Mouse (Mus musculus) bone marrow macrophage, adult 2 months (primary cell): ENCODE measurements at regions not wholly inside any gene's neighbourhood (a gene's known extent, or its start where the extent isn't known, plus 50 kb on each side); places are given as distances from the start of the nearest gene placed in this dataset.

Experiments used
- H3K27ac ChIP-seq: 2 replicates; pipeline ENCODE4 v1.5.1; 2012; ENCODE audit warnings: low read depth, low read length; ENCODE audit not compliant: insufficient read depth
- H3K4me1 ChIP-seq: 2 replicates; pipeline ENCODE4 v1.6.1; 2012; ENCODE audit warnings: low read length; ENCODE audit not compliant: control insufficient read depth, insufficient read depth
- H3K4me3 ChIP-seq: 2 replicates; pipeline ENCODE4 v1.5.1; 2012; ENCODE audit warnings: mild to moderate bottlenecking, low read length, moderate library complexity; ENCODE audit not compliant: insufficient read depth
- CTCF ChIP-seq: IDR thresholded peaks from 2 replicates; pipeline ENCODE4 v1.5.1; 2012; ENCODE audit warnings: low read depth, mild to moderate bottlenecking, low read length, moderate library complexity
- POLR2A ChIP-seq: IDR thresholded peaks from 2 replicates; pipeline ENCODE4 v1.6.1; 2012; ENCODE audit warnings: mild to moderate bottlenecking, low read depth, low read length, borderline replicate concordance

DNA sequence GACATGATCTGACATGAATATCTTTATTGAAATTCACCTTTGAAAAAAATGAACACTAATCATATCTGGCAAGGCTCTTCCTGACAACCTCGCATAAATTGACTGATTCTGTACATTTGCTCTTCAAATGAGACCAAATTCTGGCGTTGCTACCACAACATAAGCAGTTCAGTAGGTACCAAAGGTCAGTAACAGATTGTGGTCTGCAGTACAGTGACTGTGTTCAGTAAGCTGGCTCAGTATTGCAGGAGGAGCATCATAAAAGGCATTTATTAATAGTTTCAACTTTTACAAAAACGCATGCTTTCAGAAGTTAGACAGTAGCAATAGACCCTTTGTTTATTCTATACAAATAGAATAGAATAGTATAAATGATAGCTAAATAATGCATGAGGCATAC lies 226.7 kb upstream of the Dab2 start:
- H3K27ac ChIP-seq = no peak overlapping the region
- H3K4me3 ChIP-seq = no peak overlapping the region
- peaks cover under 1% of the 10 kb centered on the region; the same call in 1 of the 2 replicates for H3K4me1 ChIP-seq
- no peak for TF ChIP-seq CTCF
- no peak for TF ChIP-seq POLR2A

DNA sequence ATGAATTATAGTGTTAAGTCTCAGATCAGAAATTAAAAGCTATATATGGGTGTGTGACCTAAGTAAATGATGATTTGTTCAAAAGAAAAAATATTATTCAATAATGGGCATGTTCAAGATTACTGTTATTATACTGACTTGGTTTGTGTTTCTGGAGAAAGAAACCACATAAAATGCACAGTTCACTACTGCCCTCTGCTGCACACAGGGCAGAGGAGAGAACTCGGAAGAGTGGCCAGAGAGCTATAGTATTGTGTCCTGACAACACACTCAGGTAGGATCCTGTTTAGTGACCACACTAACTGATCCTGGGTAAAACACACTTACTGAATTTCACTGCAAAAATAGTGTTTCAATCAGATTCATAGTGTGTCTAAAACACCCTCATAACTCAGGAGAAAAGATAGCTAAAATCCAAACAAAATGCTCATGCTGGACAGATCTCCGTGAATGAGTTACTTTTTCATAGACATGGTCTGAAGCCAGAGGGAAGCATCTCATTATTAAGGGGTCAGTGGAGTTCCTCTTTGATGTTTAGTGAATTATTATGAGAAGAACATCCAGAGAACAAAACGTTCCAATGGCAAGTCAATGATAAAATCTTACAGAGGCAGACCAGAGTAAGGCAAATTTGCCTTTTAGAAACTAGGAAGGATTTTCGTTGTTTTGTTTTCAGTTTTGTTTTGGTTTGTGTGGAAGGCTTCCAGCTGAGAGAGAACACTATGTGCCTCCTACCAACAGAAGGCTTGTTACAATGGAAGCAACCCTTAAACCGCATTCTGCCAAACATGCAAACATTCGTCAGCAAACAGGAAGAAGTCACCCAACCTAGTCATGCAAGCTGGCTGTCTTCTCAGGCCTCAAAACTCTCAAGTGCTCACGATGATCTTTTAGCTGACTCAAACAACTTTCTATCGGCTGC lies 218.6 kb upstream of the Dab2 start:
- peak; percentile 45 for TF ChIP-seq CTCF
- no peak for TF ChIP-seq POLR2A
- 0 out of 2 replicates have a peak overlapping the region, but pooled peaks have one; percentile 6 for H3K4me3 ChIP-seq
- H3K4me1 ChIP-seq = no peaks in the 10 kb centered on the region
- peak overlapping the region; percentile 2; the same call in 1 of the 2 replicates for H3K27ac ChIP-seq

DNA sequence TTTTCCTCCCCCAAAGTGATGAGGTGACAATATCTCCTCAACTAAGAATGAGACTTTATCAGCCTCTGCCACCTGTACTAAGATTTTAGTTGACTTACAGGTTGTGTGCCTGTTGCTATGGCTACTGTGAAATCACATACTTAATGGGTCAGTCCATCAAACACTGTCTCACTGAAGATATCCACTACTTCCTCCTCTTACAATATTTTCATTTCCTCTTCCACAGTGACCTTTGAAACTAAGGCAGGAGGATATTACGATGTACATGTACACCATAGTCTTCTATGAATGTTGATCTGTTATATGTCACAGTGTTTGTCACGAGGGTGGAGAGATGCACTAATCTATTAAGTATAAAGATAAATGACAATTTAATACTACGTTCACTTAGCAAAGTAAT lies 212.4 kb upstream of the Dab2 start:
- no peak for TF ChIP-seq CTCF
- H3K4me3 ChIP-seq = no peak overlapping the region
- no peaks in the 10 kb centered on the region for H3K4me1 ChIP-seq
- H3K27ac ChIP-seq = no peak overlapping the region

DNA sequence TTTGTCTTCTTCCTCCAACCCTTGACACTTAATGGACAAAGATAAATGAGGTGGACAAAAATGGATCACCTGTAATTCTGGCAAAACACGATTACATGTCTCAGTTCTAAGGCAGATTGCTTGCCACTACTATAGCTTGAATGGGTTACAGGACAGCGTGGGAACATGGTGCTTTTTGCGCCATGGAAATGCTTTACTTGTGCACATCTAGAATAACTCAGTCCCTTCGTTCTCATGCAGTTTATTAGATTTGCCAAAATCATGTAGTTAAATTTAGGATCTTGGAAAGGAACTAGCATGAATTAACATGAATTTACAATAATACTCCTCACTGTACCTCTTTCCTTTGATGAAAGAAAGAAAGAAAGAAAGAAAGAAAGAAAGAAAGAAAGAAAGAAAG lies 211.1 kb upstream of the Dab2 start:
- no peak overlapping the region for H3K4me3 ChIP-seq
- TF ChIP-seq POLR2A = no peak
- TF ChIP-seq CTCF = no peak
- no peak overlapping the region for H3K27ac ChIP-seq
- no peaks in the 10 kb centered on the region for H3K4me1 ChIP-seq

DNA sequence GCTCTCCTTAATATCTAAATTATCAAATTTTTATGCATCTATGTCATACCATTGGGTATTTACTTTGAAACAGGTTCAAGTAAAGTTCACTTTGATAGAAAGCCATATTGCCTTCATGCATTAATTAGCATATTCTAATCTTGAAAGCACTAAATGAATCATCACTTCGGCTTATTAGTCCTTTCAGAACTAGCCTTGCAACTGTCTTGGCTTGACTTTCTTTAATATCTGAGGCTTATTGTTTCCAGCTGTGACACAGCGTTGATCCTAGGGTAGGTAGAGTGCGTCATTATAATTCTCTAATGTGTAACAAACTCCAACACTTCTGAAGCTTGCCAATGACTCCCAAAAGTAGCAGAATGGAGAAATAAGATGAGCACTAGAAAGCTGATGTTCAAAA lies 169.9 kb upstream of the Dab2 start:
- no peak overlapping the region for H3K27ac ChIP-seq
- no peak overlapping the region for H3K4me3 ChIP-seq
- TF ChIP-seq CTCF = no peak
- TF ChIP-seq POLR2A = no peak
- no peaks in the 10 kb centered on the region for H3K4me1 ChIP-seq

DNA sequence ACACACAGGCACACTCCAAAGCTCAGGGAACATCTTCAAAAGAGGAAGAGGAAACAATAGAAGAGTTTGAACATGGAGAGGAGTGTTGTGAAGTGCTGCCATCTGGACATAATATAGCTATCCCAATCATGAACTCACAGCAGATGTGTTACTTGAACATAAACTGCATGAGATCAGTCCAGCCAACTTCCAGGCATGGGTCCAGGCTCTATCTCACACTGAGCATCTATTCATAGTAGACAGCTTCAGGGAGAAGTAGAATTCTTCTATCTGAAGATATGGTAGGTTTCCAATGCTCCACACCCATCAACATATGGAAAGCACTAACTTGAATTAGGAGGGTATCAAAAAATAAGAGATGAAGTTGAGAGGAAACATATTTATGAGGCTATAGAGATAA lies 167.4 kb upstream of the Dab2 start:
- no peak overlapping the region for H3K4me3 ChIP-seq
- TF ChIP-seq CTCF = no peak
- no peak for TF ChIP-seq POLR2A
- no peaks in the 10 kb centered on the region for H3K4me1 ChIP-seq
- H3K27ac ChIP-seq = no peak overlapping the region

DNA sequence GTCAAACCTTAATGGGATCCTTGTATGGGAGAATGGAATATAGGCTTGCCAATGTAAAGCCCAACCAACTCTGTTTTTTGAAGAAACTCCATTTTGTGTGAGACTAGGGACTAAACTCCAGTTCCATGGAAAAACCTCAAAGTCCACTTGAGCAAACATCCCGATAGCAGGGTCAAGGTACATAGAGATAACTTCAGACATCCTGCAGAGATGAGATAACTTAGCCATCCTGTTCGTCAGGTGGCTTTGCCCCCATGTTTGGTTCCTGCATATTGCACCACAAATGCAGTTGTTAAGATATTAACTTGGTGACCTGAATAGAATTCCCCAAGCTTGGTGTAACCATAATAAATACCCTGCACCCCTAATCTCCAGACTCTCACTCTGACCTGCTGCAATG lies 154.5 kb upstream of the Dab2 start:
- H3K4me1 ChIP-seq = no peaks in the 10 kb centered on the region
- H3K27ac ChIP-seq = no peak overlapping the region
- TF ChIP-seq POLR2A (no peak), CTCF (no peak)
- H3K4me3 ChIP-seq = no peak overlapping the region

DNA sequence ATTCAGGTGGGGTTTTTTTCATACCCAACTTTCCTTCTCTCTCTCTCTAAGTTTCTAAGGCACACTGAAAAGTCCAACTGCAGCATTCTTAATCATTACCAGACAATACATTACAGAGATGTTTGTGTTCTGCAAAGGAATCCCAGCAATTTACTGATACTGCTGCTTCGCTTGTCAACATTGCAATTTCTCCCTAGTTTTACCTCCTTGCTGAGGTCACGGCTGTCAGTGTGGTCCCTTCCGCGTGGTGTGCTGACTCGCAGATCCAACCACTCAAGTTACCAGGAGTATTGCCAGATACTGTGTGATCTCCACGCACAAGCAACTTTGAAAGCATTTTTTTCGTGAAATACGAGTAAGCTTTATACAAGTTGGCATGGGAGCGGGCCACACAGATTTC lies 144.9 kb upstream of the Dab2 start:
- Histone ChIP-seq H3K27ac (no peak overlapping the region), H3K4me3 (no peak overlapping the region), H3K4me1 (no peaks in the 10 kb centered on the region)
- TF ChIP-seq CTCF (no peak), POLR2A (no peak)

DNA sequence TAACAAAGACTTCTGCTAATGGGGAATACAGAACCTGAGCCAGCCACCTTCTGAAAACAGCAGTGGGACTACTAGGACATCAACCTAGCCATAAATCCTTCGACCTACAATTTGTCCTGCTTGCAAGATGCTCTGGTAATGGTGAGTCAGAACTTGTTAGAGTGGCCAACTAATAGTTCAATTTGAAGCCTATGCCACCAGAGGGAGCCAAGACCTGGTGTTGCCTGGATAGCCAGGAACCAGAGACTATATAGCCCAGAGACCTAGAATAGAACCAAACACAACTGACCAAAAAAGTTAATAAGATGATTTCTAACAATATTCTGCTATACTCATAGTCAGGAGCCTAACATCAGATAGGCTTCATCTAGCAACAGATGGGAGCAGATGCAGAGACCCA lies 119.3 kb upstream of the Dab2 start:
- Histone ChIP-seq H3K4me1 (no peaks in the 10 kb centered on the region), H3K4me3 (no peak overlapping the region), H3K27ac (no peak overlapping the region)
- no peak for TF ChIP-seq CTCF
- no peak for TF ChIP-seq POLR2A

DNA sequence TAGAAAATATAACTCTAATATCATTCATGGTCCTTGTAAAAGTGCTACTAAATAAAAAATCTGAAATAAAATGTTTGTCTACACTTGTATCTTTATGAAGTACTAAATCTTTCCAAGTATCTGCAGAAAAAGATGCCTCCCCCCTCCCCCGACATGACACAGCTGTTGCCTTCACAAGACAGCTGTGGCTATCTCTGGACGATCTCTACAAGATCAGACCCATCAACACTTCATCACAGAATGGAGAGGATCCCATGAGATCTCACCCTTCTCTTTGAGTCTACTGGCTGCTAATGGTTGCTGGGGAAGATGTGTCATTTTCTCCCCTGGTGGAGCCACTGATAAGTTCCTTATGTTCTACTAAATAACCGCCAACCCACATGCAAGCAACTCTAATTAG lies 116.0 kb upstream of the Dab2 start:
- Histone ChIP-seq H3K27ac (no peak overlapping the region), H3K4me1 (no peaks in the 10 kb centered on the region), H3K4me3 (no peak overlapping the region)
- TF ChIP-seq CTCF = no peak
- no peak for TF ChIP-seq POLR2A
